Mouse (Mus musculus): ENCODE data around the gene Mtf2. TPM values are rescaled to one million over a fixed set of nuclear protein-coding genes. Genes with fewer than 3 reads are reported as not detected.
"Not testable (repeated sequence)": the region's sequence is repeated elsewhere in the genome, so short reads cannot be mapped to it uniquely, and the experiment has no call there.

Gene Mtf2
- polyA plus RNA-seq, 1 experiment from 2014 or later: 128 TPM

GRCm38 (mm10) chr5:108049711-108050268, 15.7 kb upstream of the Mtf2 start:
- Histone ChIP-seq H3K9me3 (no peaks in the 10 kb centered on the region), H3K4me1 (no peaks in the 10 kb centered on the region), H3K27me3 (no peaks in the 10 kb centered on the region), H3K4me3 (no peak overlapping the region), H3K9ac (no peak overlapping the region), H3K36me3 (no peaks in the 10 kb centered on the region), H3K4me2 (no peak overlapping the region), H3K27ac (no peak overlapping the region)
- WGBS: 9% methylated on average over 3 of the region's 3 CpGs
- no peak for ATAC-seq (ENCODE audit: insufficient number of reproducible peaks, insufficient read depth, low FRiP score, low TSS enrichment, low read depth)

- no peak for ATAC-seq (ENCODE audit: insufficient number of reproducible peaks, insufficient read depth, low FRiP score, low TSS enrichment, low read depth)
- WGBS: 79% methylated on average over 2 of the region's 2 CpGs
- H3K36me3 ChIP-seq: no peaks in the 10 kb centered on the region
- no peaks in the 10 kb centered on the region for H3K9me3 ChIP-seq
- no peak overlapping the region for H3K9ac ChIP-seq
- no peak overlapping the region for H3K4me2 ChIP-seq
- no peak overlapping the region for H3K27ac ChIP-seq
- H3K27me3 ChIP-seq: no peaks in the 10 kb centered on the region
- no peaks in the 10 kb centered on the region for H3K4me1 ChIP-seq
- no peak overlapping the region for H3K4me3 ChIP-seq
Measured at GRCm38 (mm10) chr5:108051026-108051425, 14.4 kb upstream of the Mtf2 start.

- not testable (repeated sequence) for H3K4me1 ChIP-seq; H3K36me3 ChIP-seq; H3K4me2 ChIP-seq; H3K4me3 ChIP-seq; H3K9ac ChIP-seq; ATAC-seq (ENCODE audit: insufficient number of reproducible peaks, insufficient read depth, low FRiP score, low TSS enrichment, low read depth); H3K27ac ChIP-seq; H3K9me3 ChIP-seq; H3K27me3 ChIP-seq
- 91% methylated on average over 9 of the region's 9 CpGs for WGBS
Measured at GRCm38 (mm10) chr5:108051727-108052126, 13.7 kb upstream of the Mtf2 start.

GRCm38 (mm10) chr5:108052200-108052599, 13.3 kb upstream of the Mtf2 start:
- Histone ChIP-seq H3K9ac (no peak overlapping the region), H3K36me3 (no peaks in the 10 kb centered on the region), H3K27ac (no peak overlapping the region), H3K4me3 (no peak overlapping the region), H3K4me1 (no peaks in the 10 kb centered on the region), H3K9me3 (no peaks in the 10 kb centered on the region), H3K27me3 (no peaks in the 10 kb centered on the region), H3K4me2 (no peak overlapping the region)
- ATAC-seq (ENCODE audit: insufficient number of reproducible peaks, insufficient read depth, low FRiP score, low TSS enrichment, low read depth): no peak
- WGBS: 96% methylated on average over 1 of the region's 1 CpGs

- H3K9me3 ChIP-seq: no peaks in the 10 kb centered on the region
Measured at GRCm38 (mm10) chr5:108053566-108053965, 11.9 kb upstream of the Mtf2 start.

GRCm38 (mm10) chr5:108060413-108060812, 5.1 kb upstream of the Mtf2 start:
- no peaks in the 10 kb centered on the region for H3K9me3 ChIP-seq
- WGBS: 93% methylated on average over 9 of the region's 9 CpGs
- H3K9ac ChIP-seq: no peak overlapping the region
- H3K36me3 ChIP-seq: no peaks in the 10 kb centered on the region
- no peaks in the 10 kb centered on the region for H3K4me1 ChIP-seq
- no peak overlapping the region for H3K27ac ChIP-seq
- ATAC-seq (ENCODE audit: insufficient number of reproducible peaks, insufficient read depth, low FRiP score, low TSS enrichment, low read depth): no peak
- H3K27me3 ChIP-seq: no peaks in the 10 kb centered on the region
- no peak overlapping the region for H3K4me3 ChIP-seq
- H3K4me2 ChIP-seq: no peak overlapping the region

More at GRCm38 (mm10) chr5:108053566-108053965, 11.9 kb upstream of the Mtf2 start:
- Histone ChIP-seq H3K27ac (no peak overlapping the region), H3K4me1 (no peaks in the 10 kb centered on the region), H3K27me3 (no peaks in the 10 kb centered on the region), H3K36me3 (no peaks in the 10 kb centered on the region), H3K4me2 (no peak overlapping the region), H3K9ac (no peak overlapping the region), H3K4me3 (no peak overlapping the region)
- ATAC-seq (ENCODE audit: insufficient number of reproducible peaks, insufficient read depth, low FRiP score, low TSS enrichment, low read depth): no peak
- 87% methylated on average over 6 of the region's 6 CpGs for WGBS

GRCm38 (mm10) chr5:108072301-108072700, 6.8 kb downstream of the Mtf2 start:
- H3K4me1 ChIP-seq: peaks cover 5% of the 10 kb centered on the region
- no peak overlapping the region for H3K4me2 ChIP-seq
- peaks cover 83% of the 10 kb centered on the region for H3K36me3 ChIP-seq
- H3K9me3 ChIP-seq: no peaks in the 10 kb centered on the region
- no peaks in the 10 kb centered on the region for H3K27me3 ChIP-seq
- H3K9ac ChIP-seq: no peak overlapping the region
- no peak overlapping the region for H3K27ac ChIP-seq
- H3K4me3 ChIP-seq: no peak overlapping the region
- ATAC-seq (ENCODE audit: insufficient number of reproducible peaks, insufficient read depth, low FRiP score, low TSS enrichment, low read depth): no peak
- 98% methylated on average over 1 of the region's 1 CpGs for WGBS

GRCm38 (mm10) chr5:108076241-108076640, 10.8 kb downstream of the Mtf2 start:
- H3K36me3 ChIP-seq: peaks cover 71% of the 10 kb centered on the region
- ATAC-seq (ENCODE audit: insufficient number of reproducible peaks, insufficient read depth, low FRiP score, low TSS enrichment, low read depth): no peak

GRCm38 (mm10) chr5:108076833-108077540, 11.5 kb downstream of the Mtf2 start:
- Histone ChIP-seq H3K4me2 (no peak overlapping the region), H3K27me3 (no peaks in the 10 kb centered on the region), H3K27ac (no peak overlapping the region), H3K9ac (no peak overlapping the region), H3K4me1 (no peaks in the 10 kb centered on the region), H3K4me3 (no peak overlapping the region), H3K9me3 (no peaks in the 10 kb centered on the region), H3K36me3 (peaks cover 67% of the 10 kb centered on the region)
- 70% methylated on average over 6 of the region's 6 CpGs for WGBS
- ATAC-seq (ENCODE audit: insufficient number of reproducible peaks, insufficient read depth, low FRiP score, low TSS enrichment, low read depth): no peak

More at GRCm38 (mm10) chr5:108076241-108076640, 10.8 kb downstream of the Mtf2 start:
- no peaks in the 10 kb centered on the region for H3K9me3 ChIP-seq
- no peak overlapping the region for H3K9ac ChIP-seq
- H3K4me1 ChIP-seq: no peaks in the 10 kb centered on the region
- H3K27me3 ChIP-seq: no peaks in the 10 kb centered on the region
- H3K27ac ChIP-seq: no peak overlapping the region
- no peak overlapping the region for H3K4me2 ChIP-seq
- no peak overlapping the region for H3K4me3 ChIP-seq

GRCm38 (mm10) chr5:108079603-108080002, 14.1 kb downstream of the Mtf2 start:
- peaks cover 64% of the 10 kb centered on the region for H3K36me3 ChIP-seq

GRCm38 (mm10) chr5:108082380-108082779, 16.9 kb downstream of the Mtf2 start:
- H3K36me3 ChIP-seq: peaks cover 58% of the 10 kb centered on the region

More at GRCm38 (mm10) chr5:108079603-108080002, 14.1 kb downstream of the Mtf2 start:
- ATAC-seq (ENCODE audit: insufficient number of reproducible peaks, insufficient read depth, low FRiP score, low TSS enrichment, low read depth): no peak
- no peaks in the 10 kb centered on the region for H3K27me3 ChIP-seq
- H3K9ac ChIP-seq: no peak overlapping the region
- no peak overlapping the region for H3K27ac ChIP-seq
- H3K4me3 ChIP-seq: no peak overlapping the region
- H3K9me3 ChIP-seq: no peaks in the 10 kb centered on the region
- H3K4me2 ChIP-seq: no peak overlapping the region
- no peaks in the 10 kb centered on the region for H3K4me1 ChIP-seq

GRCm38 (mm10) chr5:108085440-108085839, 20.0 kb downstream of the Mtf2 start:
- Histone ChIP-seq H3K9me3 (no peaks in the 10 kb centered on the region), H3K36me3 (peaks cover 65% of the 10 kb centered on the region), H3K4me2 (no peak overlapping the region), H3K4me1 (no peaks in the 10 kb centered on the region), H3K27me3 (no peaks in the 10 kb centered on the region), H3K4me3 (no peak overlapping the region), H3K27ac (no peak overlapping the region), H3K9ac (no peak overlapping the region)
- ATAC-seq (ENCODE audit: insufficient number of reproducible peaks, insufficient read depth, low FRiP score, low TSS enrichment, low read depth): no peak
- WGBS: 97% methylated on average over 2 of the region's 2 CpGs

More at GRCm38 (mm10) chr5:108082380-108082779, 16.9 kb downstream of the Mtf2 start:
- no peak overlapping the region for H3K4me2 ChIP-seq
- no peaks in the 10 kb centered on the region for H3K9me3 ChIP-seq
- H3K27me3 ChIP-seq: no peaks in the 10 kb centered on the region
- no peak overlapping the region for H3K4me3 ChIP-seq
- no peak for ATAC-seq (ENCODE audit: insufficient number of reproducible peaks, insufficient read depth, low FRiP score, low TSS enrichment, low read depth)
- H3K27ac ChIP-seq: no peak overlapping the region
- 36% methylated on average over 2 of the region's 2 CpGs for WGBS
- H3K4me1 ChIP-seq: no peaks in the 10 kb centered on the region
- H3K9ac ChIP-seq: no peak overlapping the region

Measured in embryonic facial prominence, embryonic 13.5 days (tissue).